Mouse (Mus musculus) cerebellum, adult 2 months (tissue): ENCODE results near the gene Pcif1. TPM values are rescaled to one million over a fixed set of nuclear protein-coding genes. Genes with fewer than 3 reads are reported as not detected.

Experiments
- DNase-seq, 2 experiments: peaks; one replicate each; pipeline ENCODE4 v3.0.0; 2021
- H3K27ac ChIP-seq: fragments of 200-500 bp; 2 replicates; pipeline ENCODE4 v1.5.1; 2012; ENCODE audit warnings: low read length, control low read depth, inconsistent platforms; ENCODE audit not compliant: insufficient read depth
- H3K27me3 ChIP-seq: fragments of 200-500 bp; 2 replicates; pipeline ENCODE4 v1.6.1; 2012; ENCODE audit warnings: inconsistent platforms, mild to moderate bottlenecking, low read length, moderate library complexity; ENCODE audit not compliant: control insufficient read depth, insufficient read depth
- H3K4me1 ChIP-seq: fragments of 200-500 bp; 2 replicates; pipeline ENCODE4 v1.6.1; 2011; ENCODE audit warnings: low read length; ENCODE audit not compliant: control insufficient read depth, insufficient read depth
- H3K4me3 ChIP-seq: fragments of 200-500 bp; replicated peaks from 2 replicates; pipeline ENCODE3; 2011; ENCODE audit warnings: mild to moderate bottlenecking, low read depth, low read length, control low read depth; ENCODE audit not compliant: insufficient read depth
- CTCF ChIP-seq: fragments of 200-500 bp; IDR thresholded peaks from 2 replicates; pipeline ENCODE4 v1.5.1; 2011; ENCODE audit warnings: low read depth, mild to moderate bottlenecking, control low read depth, low read length, moderate library complexity, borderline replicate concordance; ENCODE audit not compliant: insufficient read depth
- POLR2A ChIP-seq: fragments of 200-500 bp; IDR thresholded peaks from 2 replicates; pipeline ENCODE4 v1.6.1; 2011; ENCODE audit warnings: low read length, control low read depth, borderline replicate concordance; ENCODE audit not compliant: insufficient read depth
- WGBS: fragments of 180-500 bp; shearing (Covaris S2); methylation state at CpG from one replicate; pipeline ENCODE4 v1.1.7; 2018; 5-methylcytosine and 5-hydroxymethylcytosine counted together
- polyA plus RNA-seq: library from polyadenylated mRNA; depleted of rRNA; stranded (reverse); fragments of >200 nt; gene quantifications from 2 replicates; pipeline ENCODE4 v1.2.3, GENCODE M21; 2012

The Pcif1 gene
- polyA plus RNA-seq, 1 experiment, result 54.9 TPM

DNA sequence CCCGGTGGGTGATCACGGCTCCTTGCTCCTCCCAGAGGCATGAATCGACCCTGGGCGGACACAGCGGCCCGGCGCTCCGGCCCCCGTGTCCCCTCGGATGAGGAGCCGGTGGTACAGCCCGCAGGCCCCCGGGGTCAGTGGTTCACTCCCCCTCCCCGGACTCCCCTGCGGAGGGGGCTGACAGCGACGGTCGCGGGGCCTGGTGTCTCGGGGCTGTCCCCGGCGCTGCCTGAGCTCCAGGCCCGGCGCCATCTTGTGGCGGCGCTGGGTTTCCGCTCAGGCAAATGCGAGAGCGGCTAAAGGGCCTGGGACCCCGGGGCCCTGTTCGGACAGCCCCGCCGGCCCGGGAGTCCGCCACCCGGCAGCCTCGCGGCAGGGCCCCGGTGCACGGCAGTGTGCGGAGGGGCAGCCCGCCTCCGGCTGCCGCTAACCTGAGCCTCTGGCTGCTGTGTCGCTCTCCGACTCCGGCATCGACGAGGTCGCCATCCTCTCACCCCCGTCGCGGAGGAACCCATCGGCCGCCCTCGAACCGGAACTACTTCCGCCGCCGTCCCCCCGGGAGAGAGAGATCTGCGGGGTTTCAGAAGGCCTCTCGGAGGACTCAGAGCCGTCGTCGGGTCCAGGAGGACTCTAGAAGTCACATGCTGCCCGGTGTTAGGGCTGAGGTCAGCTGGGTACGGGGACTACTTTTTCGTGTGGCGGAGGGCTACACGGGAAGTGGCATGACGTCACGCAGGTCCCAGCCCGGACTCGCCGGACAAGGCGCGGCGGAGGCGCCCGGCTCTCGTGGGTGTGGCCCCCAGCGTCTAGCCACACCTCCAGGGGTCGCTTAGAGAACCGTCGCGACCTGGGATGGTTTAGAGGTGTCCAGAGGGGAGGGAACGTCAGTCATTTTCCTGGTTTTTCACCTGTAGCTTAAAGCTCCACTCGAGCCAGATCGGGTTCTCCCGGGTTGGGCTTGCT lies 32.3 kb downstream of the Pcif1 start, which contains the start of gene Zfp335:
Gene Zfp335 (minus strand): TSS at position 672 of the 963 bp plus-strand sequence.
- Histone ChIP-seq H3K27me3 (no peaks in the 10 kb centered on the region), H3K4me1 (peaks cover 12% of the 10 kb centered on the region), H3K27ac (peak within 1 kb of the TSS; percentile 100), H3K4me3 (peak within 1 kb of the TSS; percentile 99)
- TF ChIP-seq CTCF, result no peak
- peak; percentile 59; the same call in 1 of the 2 replicates for TF ChIP-seq POLR2A
- WGBS, result under 1% methylated on average over 91 of the region's 91 CpGs
- DNase-seq, result peak; percentile 94 to 98

- Histone ChIP-seq H3K4me1 (peaks cover 12% of the 10 kb centered on the region), H3K4me3 (peak overlapping the region; percentile 99), H3K27ac (peak overlapping the region; percentile 100), H3K27me3 (no peaks in the 10 kb centered on the region)
- DNase-seq, result no peak
- 3% methylated on average over 12 of the region's 12 CpGs for WGBS
- TF ChIP-seq CTCF (no peak), POLR2A (no peak)
Measured at GRCm38 (mm10) chr2:164912151-164912550, 33.0 kb downstream of the Pcif1 start.

- no peak overlapping the region for H3K4me3 ChIP-seq
Measured at GRCm38 (mm10) chr2:164912749-164913427, 33.8 kb downstream of the Pcif1 start.

GRCm38 (mm10) chr2:164913428-164913786 lies 34.3 kb downstream of the Pcif1 start:
- TF ChIP-seq POLR2A (no peak), CTCF (no peak)
- H3K4me3 ChIP-seq, result no peak overlapping the region
- no peak overlapping the region for H3K27ac ChIP-seq
- peaks cover 12% of the 10 kb centered on the region for H3K4me1 ChIP-seq
- no peak for DNase-seq
- WGBS, result 93% methylated on average over 2 of the region's 2 CpGs
- H3K27me3 ChIP-seq, result no peaks in the 10 kb centered on the region

More at GRCm38 (mm10) chr2:164912749-164913427, 33.8 kb downstream of the Pcif1 start:
- no peak for DNase-seq
- Histone ChIP-seq H3K27me3 (no peaks in the 10 kb centered on the region), H3K4me1 (peaks cover 12% of the 10 kb centered on the region), H3K27ac (no peak overlapping the region)
- TF ChIP-seq POLR2A (no peak), CTCF (no peak)
- 90% methylated on average over 8 of the region's 9 CpGs for WGBS

DNA sequence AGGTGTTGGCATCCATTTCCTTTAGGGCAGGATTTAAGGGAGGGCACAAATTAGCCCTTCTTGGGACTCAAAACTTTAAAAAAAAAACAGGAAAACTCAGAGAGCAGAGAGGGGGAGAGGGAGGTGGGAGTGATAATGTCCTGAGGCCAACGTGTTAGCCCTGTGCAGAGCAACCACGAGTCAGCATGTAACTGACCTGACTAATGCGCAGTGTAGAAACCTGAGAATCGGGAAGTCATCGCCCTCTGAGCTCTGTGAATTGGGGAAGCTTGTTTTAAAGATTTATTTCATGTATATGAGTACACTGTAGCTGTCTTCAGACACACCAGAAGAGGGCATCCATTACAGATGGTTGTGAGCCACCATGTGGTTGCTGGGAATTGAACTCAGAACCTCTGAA lies 37.7 kb downstream of the Pcif1 start:
- Histone ChIP-seq H3K4me1 (peaks cover 5% of the 10 kb centered on the region; the same call in 1 of the 2 replicates), H3K27ac (no peak overlapping the region), H3K4me3 (no peak overlapping the region), H3K27me3 (no peaks in the 10 kb centered on the region)
- 91% methylated on average over 5 of the region's 5 CpGs for WGBS
- DNase-seq, result no peak
- TF ChIP-seq CTCF (no peak), POLR2A (no peak)

- DNase-seq, result no peak
- no peak overlapping the region for H3K27ac ChIP-seq
- WGBS, result 67% methylated on average over 10 of the region's 10 CpGs
- H3K4me3 ChIP-seq, result no peak overlapping the region
- no peak for TF ChIP-seq CTCF
- no peak for TF ChIP-seq POLR2A
- no peaks in the 10 kb centered on the region for H3K27me3 ChIP-seq
- peaks cover 2% of the 10 kb centered on the region; the same call in 1 of the 2 replicates for H3K4me1 ChIP-seq
Measured at GRCm38 (mm10) chr2:164917371-164917770, 38.3 kb downstream of the Pcif1 start.

DNA sequence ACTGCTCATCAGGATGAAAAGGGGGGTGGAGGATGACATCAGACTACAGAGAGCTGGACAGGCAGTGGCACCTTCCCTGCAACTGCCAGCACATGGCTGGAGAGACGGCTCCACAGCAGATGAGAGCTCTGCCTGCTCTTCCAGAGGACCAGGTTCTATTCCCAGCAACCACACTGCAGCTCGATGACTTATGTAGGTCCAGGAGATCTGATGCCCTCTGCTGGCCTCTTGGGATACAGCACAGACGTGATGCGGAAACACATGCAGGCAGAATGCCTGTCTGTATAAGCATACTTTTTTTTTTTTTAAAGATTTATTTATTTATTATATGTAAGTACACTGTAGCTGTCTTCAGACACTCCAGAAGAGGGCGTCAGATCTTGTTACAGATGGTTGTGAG lies 39.2 kb downstream of the Pcif1 start:
- DNase-seq, result no peak
- 63% methylated on average over 5 of the region's 5 CpGs for WGBS
- peaks cover 3% of the 10 kb centered on the region; the same call in 1 of the 2 replicates for H3K4me1 ChIP-seq
- TF ChIP-seq CTCF, result peak; percentile 51; the same call in 1 of the 2 replicates
- no peak for TF ChIP-seq POLR2A
- no peaks in the 10 kb centered on the region for H3K27me3 ChIP-seq
- H3K27ac ChIP-seq, result no peak overlapping the region
- H3K4me3 ChIP-seq, result no peak overlapping the region

DNA sequence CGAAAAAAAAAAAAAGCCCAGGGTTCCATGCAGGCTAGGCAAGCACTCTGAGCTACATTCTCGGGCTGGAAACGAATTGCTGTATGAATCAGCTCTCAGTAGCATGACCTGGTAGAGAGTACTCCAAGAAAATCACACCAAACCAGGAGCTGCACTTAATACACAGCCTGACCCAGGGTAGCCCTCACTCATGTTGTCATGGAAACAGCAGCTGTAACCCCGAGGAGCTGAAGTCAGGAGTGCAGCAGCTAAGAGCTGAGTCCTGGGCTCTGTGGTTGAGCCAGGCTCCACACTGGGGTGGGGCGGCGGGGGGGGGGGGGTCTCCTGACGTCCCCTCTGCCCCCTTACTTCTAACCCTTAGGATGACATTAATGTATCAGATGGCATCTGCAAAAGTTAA lies 42.9 kb downstream of the Pcif1 start:
- TF ChIP-seq CTCF (no peak), POLR2A (no peak)
- H3K27ac ChIP-seq, result no peak overlapping the region
- WGBS, result 62% methylated on average over 7 of the region's 7 CpGs
- no peak for DNase-seq
- peaks cover 4% of the 10 kb centered on the region; the same call in 1 of the 2 replicates for H3K4me1 ChIP-seq
- H3K27me3 ChIP-seq, result no peaks in the 10 kb centered on the region
- H3K4me3 ChIP-seq, result no peak overlapping the region
